Mouse (Mus musculus) c-Kit-negative CD71-positive TER-119-positive erythroid progenitor cells, embryonic 14.5 days (primary cell): ENCODE measurements around the gene Ago3.

ENCODE experiments used
- DNase-seq: peaks from one replicate; pipeline ENCODE4 v3.0.0-alpha.2; 2013; ENCODE audit warnings: low read depth, low spot score

The Ago3 gene

DNA sequence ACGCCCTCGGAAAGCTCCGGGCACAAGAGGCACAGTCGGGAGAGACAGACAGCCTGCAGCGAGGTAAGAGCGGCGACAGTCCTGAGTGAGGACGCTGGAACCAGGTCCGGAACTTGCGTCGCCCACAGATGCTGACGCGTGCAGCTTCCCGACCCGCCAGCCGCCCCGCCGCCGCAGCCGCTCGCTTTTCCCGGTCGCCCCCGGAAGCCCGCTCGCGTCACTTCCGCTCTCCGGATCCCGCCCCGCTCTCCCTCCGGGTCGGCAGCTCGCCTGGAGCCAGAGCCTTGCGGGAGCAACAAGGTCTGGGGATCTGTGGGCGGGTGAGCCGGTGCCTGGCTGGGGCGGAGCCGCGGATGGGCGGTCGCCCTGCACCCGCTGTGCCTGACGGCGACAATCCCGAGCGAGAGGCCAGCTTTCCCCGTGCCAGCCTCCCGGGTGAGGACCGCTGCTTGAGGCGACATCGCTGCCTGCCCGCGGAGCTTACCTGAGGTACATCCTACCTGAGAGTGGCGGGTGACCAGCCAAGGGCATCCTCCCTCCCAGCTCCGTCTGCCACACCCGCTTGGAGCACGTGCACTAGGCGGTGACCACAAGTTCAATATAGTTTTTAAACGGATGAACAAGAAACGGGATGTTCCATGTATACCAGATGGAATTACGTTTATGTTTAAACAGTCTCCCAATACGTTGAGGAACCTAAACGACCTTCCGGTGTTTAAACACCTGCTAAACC, at the start of gene Ago3:
Gene Ago3, minus strand, starts transcription at position 210 of the 733 bp plus-strand sequence.
- peak; percentile 84 for DNase-seq

- no peak for DNase-seq
These were observed 43.7 kb upstream of the Ago3 start for GRCm38 (mm10) chr4:126473031-126473430.

- no peak for DNase-seq
These were observed 40.0 kb upstream of the Ago3 start for GRCm38 (mm10) chr4:126469334-126469733.

DNA sequence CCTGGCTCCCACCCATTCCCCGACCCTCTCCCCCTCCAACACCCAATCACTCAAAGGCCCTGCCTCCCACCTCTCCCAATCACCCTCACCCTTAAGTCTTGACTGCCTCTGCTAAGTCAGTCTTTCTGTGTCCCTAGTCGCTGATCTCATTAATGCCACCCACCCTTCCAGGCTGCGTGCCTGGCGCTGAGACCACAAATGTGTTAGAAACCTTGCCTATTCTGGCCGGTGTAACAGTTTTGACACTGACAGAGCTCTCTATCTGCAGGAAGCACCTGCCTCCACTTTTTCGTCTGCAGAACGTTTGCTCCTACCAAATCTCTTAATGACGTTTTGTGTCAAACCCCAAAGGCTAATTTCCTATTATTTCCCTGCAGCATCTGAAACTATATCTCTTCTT, 39.6 kb upstream of the Ago3 start:
- peak; percentile 5 for DNase-seq

DNA sequence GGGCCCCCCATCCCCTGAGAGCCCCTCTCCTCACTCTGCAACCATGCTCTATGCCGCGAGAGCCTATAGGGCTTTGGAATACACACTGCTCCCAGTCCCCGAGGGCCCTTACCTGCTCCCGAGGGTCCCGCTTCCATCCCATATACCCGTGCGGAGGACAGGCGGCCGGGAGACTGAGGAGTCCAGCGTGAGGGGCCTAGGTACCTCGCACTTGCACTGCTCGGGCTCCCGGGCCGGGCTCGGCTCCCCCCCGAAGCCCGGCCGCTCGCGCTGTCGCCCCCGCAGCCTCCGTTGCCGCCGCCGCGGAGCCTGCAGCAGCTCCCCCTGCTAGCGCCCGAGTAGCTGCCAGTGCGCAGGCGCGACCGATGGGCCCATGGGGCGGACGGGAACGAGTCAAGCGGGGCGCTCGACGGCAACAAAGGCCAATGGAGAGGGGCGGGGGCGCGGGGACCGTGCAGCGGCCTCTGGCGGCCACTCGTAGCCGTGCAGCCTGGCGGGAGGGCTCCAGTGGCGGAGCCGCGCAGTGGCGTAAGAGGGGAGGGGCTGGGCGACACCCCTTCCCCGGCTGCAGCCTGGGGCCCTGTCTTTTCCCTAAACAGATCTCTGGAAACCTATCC, 39.0 kb upstream of the Ago3 start, which contains the start of gene Ago1:
Gene Ago1, minus strand, starts transcription at position 299 of the 617 bp plus-strand sequence.
- DNase-seq = peak; percentile 72

GRCm38 (mm10) chr4:126467721-126468284, 38.4 kb upstream of the Ago3 start:
- peak; percentile 11 for DNase-seq

GRCm38 (mm10) chr4:126466251-126466750, 36.9 kb upstream of the Ago3 start:
- DNase-seq = no peak

GRCm38 (mm10) chr4:126465843-126466242, 36.5 kb upstream of the Ago3 start:
- no peak for DNase-seq

GRCm38 (mm10) chr4:126464892-126465235, 35.5 kb upstream of the Ago3 start:
- no peak for DNase-seq

GRCm38 (mm10) chr4:126464189-126464891, 35.0 kb upstream of the Ago3 start:
- DNase-seq = no peak

- no peak for DNase-seq
These were observed 26.1 kb upstream of the Ago3 start for GRCm38 (mm10) chr4:126455441-126455840.

DNA sequence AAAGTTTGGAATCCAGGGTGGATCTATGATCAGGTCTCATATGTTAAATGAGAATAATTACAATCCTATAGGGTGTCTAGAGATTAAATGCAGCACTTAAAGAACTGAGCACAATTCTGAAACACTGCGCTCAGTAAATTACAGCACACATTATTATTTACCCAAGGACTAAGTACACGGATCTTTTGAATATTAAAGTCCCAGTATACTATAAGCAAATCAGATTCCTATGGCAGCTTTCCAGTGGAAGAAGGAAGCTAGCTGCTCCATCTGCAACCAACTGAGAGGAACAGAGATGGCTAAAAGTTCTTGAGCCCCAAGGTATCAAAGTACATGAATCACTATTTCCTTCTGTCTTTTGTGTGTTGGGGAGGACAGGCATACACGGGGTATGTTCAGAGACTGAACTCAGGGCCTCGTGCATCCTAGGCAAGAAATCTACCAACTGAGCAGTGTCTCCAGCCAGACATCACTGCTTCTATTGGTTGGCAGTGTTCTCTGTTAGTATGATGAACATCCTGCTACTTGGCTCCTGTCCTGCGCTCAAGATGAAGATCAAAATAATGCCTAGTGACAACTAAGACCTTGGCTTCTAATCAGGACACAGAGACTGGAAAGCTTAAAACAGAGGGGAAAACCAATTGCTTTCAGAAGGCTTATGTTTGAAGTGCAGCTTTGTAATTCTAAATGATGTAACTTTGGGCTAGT, 25.3 kb upstream of the Ago3 start:
- DNase-seq = no peak

- DNase-seq = no peak
These were observed 20.9 kb upstream of the Ago3 start for GRCm38 (mm10) chr4:126450268-126450667.

DNA sequence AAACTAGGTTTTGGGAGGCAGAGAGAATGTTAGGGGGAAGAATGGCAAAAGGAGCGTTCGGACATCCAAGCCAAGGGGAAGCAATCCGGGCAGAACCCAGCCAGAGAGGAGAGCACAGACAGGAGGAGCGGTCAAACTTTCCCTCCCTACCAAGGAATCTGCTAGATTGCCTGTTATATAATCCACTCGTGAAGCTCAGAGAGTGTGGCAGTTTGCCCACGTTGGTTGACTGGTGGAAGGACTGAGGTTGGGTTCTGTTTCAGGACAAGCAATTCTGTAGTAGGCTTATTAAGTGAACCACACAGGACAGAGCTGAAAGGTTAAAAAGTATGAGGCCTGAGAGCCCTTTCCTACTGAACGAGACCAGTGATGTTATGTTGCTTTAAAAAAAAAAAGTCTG, 17.8 kb upstream of the Ago3 start:
- DNase-seq = no peak

DNA sequence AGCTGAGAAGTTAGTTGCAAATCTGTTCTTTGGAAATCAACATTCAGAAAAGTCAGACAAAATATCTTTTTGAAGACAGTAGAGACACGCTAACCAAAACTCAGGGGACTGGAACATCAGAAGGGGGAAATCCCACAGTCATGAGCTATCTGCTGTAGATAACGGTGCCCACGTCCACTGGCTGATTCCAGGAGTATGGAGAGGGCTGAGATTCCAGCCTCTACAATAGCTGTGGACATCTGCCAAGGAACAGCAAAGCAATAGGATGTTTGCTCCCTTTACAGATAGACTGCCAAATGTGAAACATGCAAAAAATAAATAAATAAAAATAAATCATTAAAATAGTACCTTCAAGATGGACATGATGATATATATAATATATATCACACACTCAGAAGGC, 15.2 kb upstream of the Ago3 start:
- DNase-seq = no peak

GRCm38 (mm10) chr4:126438261-126438660, 8.9 kb upstream of the Ago3 start:
- DNase-seq = no peak

DNA sequence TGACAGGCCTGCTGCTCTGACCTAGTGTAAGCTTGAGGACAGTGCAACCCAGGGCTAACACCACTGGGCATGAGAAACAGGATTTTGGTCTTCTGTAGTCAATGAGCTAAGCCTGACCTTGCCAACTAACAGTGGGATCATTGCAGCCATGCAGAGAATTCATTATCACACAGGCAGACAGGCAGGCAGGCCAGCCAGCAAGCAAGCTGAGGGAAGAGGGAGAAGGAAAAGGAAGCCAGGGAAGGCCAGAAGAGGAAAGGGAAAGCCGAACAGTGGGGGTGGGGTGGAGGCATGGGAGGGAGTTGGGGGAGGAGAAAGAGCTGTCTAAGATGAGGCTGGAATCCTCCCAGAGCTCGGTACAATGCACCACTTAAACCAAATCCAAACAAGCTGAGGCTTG, 6.9 kb upstream of the Ago3 start:
- no peak for DNase-seq

GRCm38 (mm10) chr4:126434094-126434493, 4.7 kb upstream of the Ago3 start:
- DNase-seq = no peak

DNA sequence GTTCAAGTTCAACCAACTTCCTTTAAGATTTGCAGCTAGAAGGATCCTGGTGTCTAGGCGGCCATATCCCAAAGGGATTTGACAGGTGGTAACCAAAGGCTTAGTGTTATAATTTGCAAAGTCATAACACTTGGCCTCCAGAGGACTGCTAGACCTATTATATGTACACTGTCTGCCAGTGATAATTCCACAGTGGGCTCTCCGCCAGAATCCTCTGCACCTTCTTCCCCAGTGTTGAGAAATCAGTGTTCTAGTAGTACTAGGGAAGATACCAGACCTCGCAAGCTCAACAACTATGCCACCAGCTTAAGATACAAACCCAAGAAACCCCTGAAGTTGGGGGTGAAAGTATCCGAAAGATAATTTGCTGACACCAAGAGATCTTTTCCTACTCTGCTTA, 3.8 kb upstream of the Ago3 start:
- no peak for DNase-seq

DNA sequence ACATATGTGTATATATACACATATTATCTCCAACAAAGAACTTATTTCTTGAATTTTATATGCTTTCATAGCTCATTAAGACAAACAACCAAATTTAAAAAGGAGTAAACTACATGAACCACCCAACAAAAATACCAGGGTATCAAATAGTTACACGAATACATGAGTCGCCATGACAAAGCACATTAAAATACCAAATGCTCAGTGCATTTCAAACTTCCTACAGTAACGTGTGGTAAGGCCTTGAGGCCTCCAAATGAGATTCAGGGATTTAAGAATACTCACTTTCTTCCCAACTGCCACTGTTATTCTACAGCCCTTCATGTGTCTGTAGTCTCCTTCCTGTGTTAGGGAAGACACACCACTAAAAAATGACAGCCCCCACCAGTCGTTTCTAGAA, 2.4 kb upstream of the Ago3 start:
- DNase-seq = no peak

- DNase-seq = peak; percentile 15
These were observed 542 bp downstream of the Ago3 start for GRCm38 (mm10) chr4:126428682-126429346.
